Mouse (Mus musculus) left cerebral cortex, postnatal 4 days (tissue): ENCODE data around the gene Pign. TPM values are rescaled to one million over a fixed set of nuclear protein-coding genes. Genes with fewer than 3 reads are reported as not detected.
A peak's percentile ranks its signal among the peaks of the same experiment; 100 is the strongest.

Experiments used
- DNase-seq: peaks from one replicate; pipeline ENCODE4 v3.0.0-alpha.2; 2022
- intact Hi-C: fragments of 180-260 bp; cut with DNase I; formaldehyde crosslinking; loops from one replicate; pipeline ENCODE4 v1.15.1; 2025
- total RNA-seq, 2 experiments: library from RNA; stranded (reverse); gene quantifications; 2 replicates each; pipeline ENCODE4 v1.2.3; 2021

The Pign gene
- 10 to 100 TPM; 15.6 to 20.4 TPM for total RNA-seq

DNA sequence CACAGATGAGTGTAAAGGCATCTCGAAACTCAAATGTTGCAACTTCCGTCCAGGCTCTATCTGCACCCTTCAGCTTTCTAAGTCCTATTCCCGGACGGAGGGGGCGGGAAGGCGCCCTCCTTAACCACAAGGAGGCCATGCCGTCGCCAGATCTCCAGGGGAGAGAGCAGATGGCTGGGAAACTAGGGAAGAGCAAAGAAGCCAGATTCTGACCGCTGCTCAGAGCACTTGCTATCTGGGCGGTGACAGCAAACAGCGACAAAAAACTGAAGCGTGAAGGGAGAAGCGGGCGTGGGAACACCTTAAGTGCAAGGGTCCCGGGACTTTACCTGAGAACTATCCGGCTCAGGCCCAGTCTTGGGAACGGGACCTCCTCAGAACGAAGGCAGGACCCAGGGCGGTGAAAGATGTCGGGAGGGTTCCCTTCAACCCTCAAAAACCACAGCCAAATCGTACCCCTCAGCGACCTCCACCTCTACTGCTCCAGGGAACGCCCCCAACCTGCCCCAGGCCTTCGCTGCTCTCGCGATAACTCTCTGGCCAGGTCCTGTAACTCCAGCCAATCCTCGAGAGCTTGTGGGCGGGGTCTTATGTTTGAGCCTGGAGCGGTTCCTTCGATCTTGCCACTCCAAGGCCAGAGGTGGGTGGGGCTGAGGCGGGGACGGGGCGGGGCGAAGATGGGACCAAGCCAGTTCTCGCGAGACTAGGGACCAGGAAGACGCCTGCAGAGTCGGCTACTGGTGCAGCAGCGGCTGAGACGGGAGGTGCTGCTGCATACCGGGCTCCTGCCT is at the start of gene Pign, which contains the start of gene Relch:
Gene Pign, minus strand, starts transcription at position 507 of the 791 bp plus-strand sequence.
Gene Relch, plus strand, starts transcription at position 691 of the 791 bp plus-strand sequence.
- DNase-seq = peak; percentile 99
- intact Hi-C loops = loop anchor here (5.0 kb wide), 1 partner anchor 49 kb away; no protein-coding TSS in a partner anchor

- DNase-seq = no peak
- intact Hi-C loops = loop anchor here (5.0 kb wide), 1 partner anchor 51 kb away; the partner anchor contains the start of genes Pign and Relch
These were observed 49.3 kb upstream of the Pign start for GRCm38 (mm10) chr1:105712822-105713221.

DNA sequence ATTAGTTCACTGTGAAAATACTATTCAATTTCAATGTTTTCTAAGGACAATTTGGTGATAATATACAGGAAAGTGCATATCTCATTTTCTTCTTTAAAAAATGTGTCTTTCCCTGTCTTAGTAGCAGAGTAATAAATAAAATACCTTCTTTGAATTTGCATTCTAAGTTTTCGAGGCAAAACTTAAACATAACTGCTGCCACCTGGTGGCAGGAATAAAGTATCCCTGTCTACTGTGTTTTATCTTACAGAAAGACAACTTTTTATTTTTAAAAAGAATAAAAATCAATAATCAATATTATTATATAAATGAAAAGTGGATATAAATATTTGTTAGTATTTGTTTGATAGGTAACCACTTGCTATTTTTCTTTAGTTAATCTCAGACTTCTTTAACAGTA is 47.8 kb upstream of the Pign start:
- intact Hi-C loops = loop anchor here (5.0 kb wide), 1 partner anchor 49 kb away; the partner anchor contains the start of genes Pign and Relch
- DNase-seq = peak; percentile 14

DNA sequence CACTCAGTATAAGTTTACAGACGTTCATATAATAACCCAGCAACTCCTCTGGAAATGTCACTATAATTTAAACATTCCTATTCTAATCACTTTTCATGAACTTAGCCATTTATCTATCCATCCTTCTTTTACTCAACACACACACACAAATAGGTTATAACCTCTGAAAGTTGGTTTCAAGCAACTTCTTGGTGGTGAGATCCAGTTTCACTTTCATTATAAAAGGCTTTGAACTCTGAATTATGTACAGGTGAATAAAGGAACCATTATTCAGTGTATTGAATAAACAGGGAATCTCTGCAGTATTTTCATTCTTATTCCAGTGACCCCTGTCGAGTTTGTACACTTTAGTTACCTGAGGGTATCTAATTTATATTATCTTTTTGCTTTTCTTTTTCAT is 45.9 kb upstream of the Pign start:
- DNase-seq = no peak
- intact Hi-C loops = no loop called here

DNA sequence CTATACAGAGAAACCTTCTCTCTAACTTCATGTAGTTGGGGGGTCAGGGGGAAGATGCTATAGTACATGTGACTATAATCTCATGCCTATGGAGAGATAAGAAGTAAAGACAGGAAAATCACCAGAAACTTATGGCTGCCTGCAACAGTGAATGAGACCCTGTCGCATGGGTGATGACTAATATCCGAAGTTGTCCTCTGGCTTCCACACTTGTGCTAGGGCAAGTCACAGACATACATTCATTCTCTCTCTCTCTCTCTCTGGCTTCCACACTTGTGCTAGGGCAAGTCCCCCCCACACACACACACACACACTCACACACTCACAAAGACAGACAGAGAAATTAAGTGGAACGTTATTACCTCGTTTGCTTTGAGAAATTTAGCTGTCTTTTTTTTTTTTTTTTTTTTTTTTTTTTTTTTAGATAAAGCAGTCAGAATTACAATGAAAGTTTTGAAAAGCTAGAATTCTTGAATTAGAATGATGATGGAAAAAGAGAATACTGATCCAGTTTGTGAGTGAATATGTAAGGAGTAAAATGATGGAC is 37.6 kb upstream of the Pign start:
- DNase-seq = no peak
- intact Hi-C loops = no loop called here

DNA sequence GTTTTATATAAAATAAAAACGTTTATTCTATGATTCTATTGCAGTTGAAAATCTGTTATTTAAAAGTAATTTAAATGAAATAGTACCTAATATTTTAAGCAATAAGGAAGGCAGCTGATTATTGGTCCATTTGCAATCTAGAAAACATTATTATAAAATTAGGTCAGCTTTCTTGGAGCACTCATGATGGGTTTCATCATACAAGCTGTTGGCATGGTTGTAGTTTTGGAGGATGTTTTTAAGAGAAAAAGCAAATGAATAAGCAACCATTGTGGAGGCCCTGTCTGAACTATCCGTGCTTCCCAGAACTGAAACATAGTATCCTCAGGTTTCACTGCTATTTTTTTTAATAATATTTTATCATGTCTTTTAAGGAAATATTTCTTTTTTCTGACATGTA is 32.1 kb upstream of the Pign start:
- intact Hi-C loops = no loop called here
- DNase-seq = no peak

DNA sequence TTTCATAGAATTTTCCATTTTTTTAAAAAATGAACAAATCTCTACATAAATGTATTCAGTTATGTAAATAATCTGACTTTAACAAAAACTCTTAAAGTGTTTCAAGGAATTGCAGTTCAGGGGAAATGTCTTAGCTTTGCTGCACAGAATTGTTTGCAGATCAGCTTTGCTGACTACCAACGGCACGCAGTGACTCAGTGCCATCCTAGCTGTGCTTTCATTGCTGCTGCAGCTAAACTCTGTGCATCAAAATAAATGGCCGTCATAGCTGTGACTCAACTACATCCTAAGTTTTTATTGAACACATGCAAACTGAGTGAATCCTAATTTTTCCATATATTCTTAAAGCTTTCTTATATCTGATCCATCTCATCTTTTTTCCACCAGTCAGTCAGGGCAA is 22.0 kb upstream of the Pign start:
- DNase-seq = no peak
- intact Hi-C loops = no loop called here

- intact Hi-C loops = no loop called here
- peak; percentile 1 for DNase-seq
These were observed 17.1 kb upstream of the Pign start for GRCm38 (mm10) chr1:105680587-105680986.

GRCm38 (mm10) chr1:105674763-105675162 is 11.3 kb upstream of the Pign start:
- DNase-seq = no peak
- intact Hi-C loops = no loop called here

GRCm38 (mm10) chr1:105669700-105670099 is 6.2 kb upstream of the Pign start:
- intact Hi-C loops = no loop called here
- DNase-seq = no peak

DNA sequence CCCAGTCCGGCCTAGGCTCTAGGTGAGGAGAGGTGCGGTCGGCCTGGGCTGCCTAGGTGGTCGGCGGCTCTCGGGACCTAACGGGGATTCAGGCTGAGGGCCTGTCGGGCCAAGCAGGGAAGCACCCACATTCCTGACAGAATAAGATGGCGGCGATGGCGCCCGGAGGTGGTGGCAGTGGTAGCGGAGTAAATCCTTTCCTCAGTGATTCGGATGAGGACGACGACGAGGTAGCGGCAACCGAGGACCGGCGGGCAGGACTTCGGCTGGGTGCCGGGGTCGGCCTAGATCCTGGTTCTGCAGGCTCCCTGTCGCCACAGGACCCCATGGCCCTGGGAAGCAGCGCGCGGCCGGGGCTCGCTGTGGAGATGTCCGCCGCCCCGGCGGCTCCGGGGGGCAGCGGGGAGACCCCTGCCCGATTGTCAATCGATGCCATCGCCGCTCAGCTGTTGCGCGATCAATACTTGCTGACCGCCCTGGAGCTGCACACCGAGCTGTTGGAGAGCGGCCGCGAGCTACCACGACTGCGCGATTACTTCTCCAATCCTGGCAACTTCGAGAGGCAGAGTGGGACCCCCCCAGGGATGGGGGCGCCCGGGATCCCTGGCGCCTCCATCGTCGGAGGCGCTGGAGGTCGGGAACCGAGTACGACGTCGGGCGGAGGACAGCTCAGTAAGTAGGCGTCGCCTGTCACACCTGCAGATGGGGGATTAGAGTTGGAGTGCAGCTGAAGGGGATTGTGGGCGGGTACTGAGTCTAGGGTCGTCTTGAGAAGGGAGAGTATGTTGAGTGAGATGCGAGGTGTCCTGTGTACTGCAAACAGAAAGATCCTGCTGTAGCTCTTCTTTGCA is 710 bp upstream of the Pign start:
- DNase-seq = no peak
- intact Hi-C loops = loop anchor here (5.0 kb wide), 1 partner anchor 48 kb away; no protein-coding TSS in a partner anchor

- DNase-seq = no peak
These were observed 682 bp downstream of the Pign start for GRCm38 (mm10) chr1:105662820-105663170.

DNA sequence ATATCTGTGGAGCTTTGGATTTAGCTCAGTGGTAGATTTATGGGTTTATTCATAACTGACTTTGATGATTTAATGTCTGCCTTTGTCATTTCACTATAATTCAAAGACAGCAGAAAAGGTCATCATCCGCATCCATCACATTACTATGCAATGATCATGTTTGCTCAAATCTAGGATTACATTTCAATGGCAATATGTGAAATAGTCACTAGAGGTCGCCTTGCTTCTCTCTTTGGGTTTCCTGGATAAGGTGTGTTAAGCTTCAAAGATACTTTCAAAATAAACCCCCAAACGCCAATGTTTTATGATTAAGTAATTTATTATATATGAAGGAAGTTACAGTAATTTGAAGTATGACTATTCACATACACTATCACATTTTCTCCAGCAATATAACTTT is 3.5 kb downstream of the Pign start:
- DNase-seq = no peak
- intact Hi-C loops = loop anchor here (5.0 kb wide), 1 partner anchor 52 kb away; no protein-coding TSS in a partner anchor

More at GRCm38 (mm10) chr1:105662820-105663170, 682 bp downstream of the Pign start:
- intact Hi-C loops = loop anchor here (5.0 kb wide), 1 partner anchor 50 kb away; no protein-coding TSS in a partner anchor

DNA sequence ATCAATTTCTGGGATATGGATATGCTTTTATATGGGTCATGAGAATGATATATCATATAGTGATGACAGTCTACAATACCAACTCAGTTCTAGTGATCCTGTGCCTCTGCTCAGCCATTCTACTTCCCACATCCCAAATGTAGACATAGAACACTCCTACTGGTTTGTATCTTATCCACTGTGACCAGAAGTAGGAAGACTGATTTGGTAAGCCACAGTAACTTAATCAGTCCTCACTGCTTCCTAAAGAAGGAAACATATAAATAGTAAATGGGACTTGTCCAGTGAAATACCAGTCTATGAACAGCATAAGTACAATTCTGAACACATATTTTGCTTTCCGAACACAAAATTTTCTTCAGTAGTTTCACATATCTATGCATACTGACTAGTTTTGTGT is 9.5 kb downstream of the Pign start:
- DNase-seq = no peak
- intact Hi-C loops = no loop called here

DNA sequence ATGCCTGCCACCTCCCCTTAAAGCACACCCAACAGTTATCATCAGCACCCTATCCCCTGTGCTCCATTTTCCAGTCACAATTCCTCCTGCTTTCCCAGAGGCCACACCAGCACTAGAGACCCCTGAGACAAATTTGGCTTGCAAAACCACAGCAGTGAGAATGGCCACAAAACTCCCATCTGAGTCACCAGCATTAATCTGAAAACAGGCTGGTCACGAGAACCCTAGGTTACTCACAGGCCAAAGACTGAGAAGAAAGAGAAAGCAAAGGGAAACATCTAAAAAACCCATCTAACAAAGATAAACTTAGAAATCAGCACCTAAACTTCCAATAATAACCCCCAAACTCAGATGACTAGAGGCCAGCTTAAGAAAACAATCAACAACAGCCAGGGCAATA is 12.8 kb downstream of the Pign start:
- intact Hi-C loops = no loop called here
- no peak for DNase-seq

- intact Hi-C loops = no loop called here
- DNase-seq = no peak
These were observed 19.4 kb downstream of the Pign start for GRCm38 (mm10) chr1:105644093-105644492.

- DNase-seq = no peak
- intact Hi-C loops = loop anchor here (2.0 to 10.0 kb wide), 2 partner anchors 536 to 1832 kb away; no protein-coding TSS in a partner anchor
These were observed 33.0 kb downstream of the Pign start for GRCm38 (mm10) chr1:105630481-105630880.

- intact Hi-C loops = no loop called here
- no peak for DNase-seq
These were observed 73.8 kb downstream of the Pign start for GRCm38 (mm10) chr1:105589673-105590072.

- intact Hi-C loops = no loop called here
- DNase-seq = no peak
These were observed 74.8 kb downstream of the Pign start for GRCm38 (mm10) chr1:105588697-105589096.

DNA sequence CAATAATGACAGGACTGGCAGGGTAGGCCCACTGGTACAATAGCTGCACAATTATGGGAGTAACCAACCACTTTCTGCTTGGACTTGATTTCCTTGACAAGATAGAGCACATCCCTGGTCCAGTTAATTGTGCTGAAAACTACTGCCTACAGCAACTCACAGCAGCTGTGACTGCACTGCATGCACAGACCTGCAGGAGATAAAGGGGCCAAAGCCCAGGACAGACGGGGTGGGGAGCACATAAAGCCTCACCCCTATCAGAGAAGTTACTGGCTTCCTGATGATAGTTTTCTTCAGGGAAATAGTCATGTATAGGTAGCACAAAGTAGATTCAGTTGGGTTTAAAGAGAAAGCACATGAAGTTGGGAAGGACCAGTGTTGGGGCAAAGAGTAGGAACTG is 80.7 kb downstream of the Pign start:
- DNase-seq = no peak
- intact Hi-C loops = no loop called here

GRCm38 (mm10) chr1:105580909-105581308 is 82.6 kb downstream of the Pign start:
- no peak for DNase-seq
- intact Hi-C loops = no loop called here
